Mouse (Mus musculus) left cerebral cortex, postnatal 25 days (tissue): ENCODE measurements around the gene Gsk3a. TPM values are rescaled to one million over a fixed set of nuclear protein-coding genes. Genes with fewer than 3 reads are reported as not detected.

Experiments
- DNase-seq, 2 experiments: peaks; one replicate each; pipeline ENCODE4 v3.0.0; 2022; ENCODE audit warnings: low spot score in 2 of 2, mixed read lengths in 1 of 2
- intact Hi-C: fragments of 180-260 bp; cut with DNase I; formaldehyde crosslinking; loops from one replicate; pipeline ENCODE4 v1.15.1; 2025
- total RNA-seq, 2 experiments: library from RNA; stranded (reverse); gene quantifications; 2 replicates each; pipeline ENCODE4 v1.2.3; 2021

Gene Gsk3a
- total RNA-seq, 2 experiments from 2014 or later, result 213 to 224 TPM

- intact Hi-C loops, result no loop called here
- DNase-seq, result no peak
These were observed 5.5 kb downstream of the Gsk3a start for GRCm38 (mm10) chr7:25232101-25232648.

GRCm38 (mm10) chr7:25230690-25231285, 6.9 kb downstream of the Gsk3a start:
- intact Hi-C loops, result no loop called here
- no peak for DNase-seq

GRCm38 (mm10) chr7:25227523-25228300, 9.9 kb downstream of the Gsk3a start:
- peak in 1 of 2 experiments; percentile 72 for DNase-seq
- intact Hi-C loops, result no loop called here

GRCm38 (mm10) chr7:25222275-25222967, 15.2 kb downstream of the Gsk3a start:
- no peak for DNase-seq
- intact Hi-C loops, result no loop called here

- intact Hi-C loops, result no loop called here
- peak; percentile 99 for DNase-seq
These were observed 16.4 kb downstream of the Gsk3a start, which contains the start of gene Zfp526 for GRCm38 (mm10) chr7:25221102-25221883. Zfp526 (plus strand) TSS chr7:25221425.

GRCm38 (mm10) chr7:25220457-25221101, 17.1 kb downstream of the Gsk3a start, which contains the start of gene Dedd2:
Dedd2 (minus strand) TSS chr7:25220615.
- DNase-seq, result no peak
- intact Hi-C loops, result no loop called here

GRCm38 (mm10) chr7:25219756-25220456, 17.7 kb downstream of the Gsk3a start:
- peak; percentile 94 to 98 for DNase-seq
- intact Hi-C loops, result loop anchor here (2.0 kb wide), 1 partner anchor 31 kb away; no protein-coding TSS in a partner anchor

- DNase-seq, result no peak
- intact Hi-C loops, result loop anchor here (2.0 kb wide), 1 partner anchor 31 kb away; no protein-coding TSS in a partner anchor
These were observed 18.3 kb downstream of the Gsk3a start for GRCm38 (mm10) chr7:25219416-25219750.

- intact Hi-C loops, result loop anchor here (2.0 kb wide), 1 partner anchor 30 kb away; no protein-coding TSS in a partner anchor
- DNase-seq, result peak; percentile 42 to 47
These were observed 18.8 kb downstream of the Gsk3a start for GRCm38 (mm10) chr7:25218705-25219415.

- intact Hi-C loops, result loop anchor here (2.0 kb wide), 1 partner anchor 29 kb away; no protein-coding TSS in a partner anchor
- DNase-seq, result no peak
These were observed 19.8 kb downstream of the Gsk3a start for GRCm38 (mm10) chr7:25217653-25218395.

- DNase-seq, result no peak
- intact Hi-C loops, result no loop called here
These were observed 23.5 kb downstream of the Gsk3a start for GRCm38 (mm10) chr7:25214172-25214571.

GRCm38 (mm10) chr7:25213099-25213498, 24.6 kb downstream of the Gsk3a start:
- intact Hi-C loops, result no loop called here
- DNase-seq, result no peak

GRCm38 (mm10) chr7:25210482-25210881, 27.2 kb downstream of the Gsk3a start:
- intact Hi-C loops, result no loop called here
- DNase-seq, result no peak

GRCm38 (mm10) chr7:25209161-25209622, 28.5 kb downstream of the Gsk3a start:
- DNase-seq, result no peak
- intact Hi-C loops, result no loop called here

- no peak for DNase-seq
- intact Hi-C loops, result no loop called here
These were observed 31.4 kb downstream of the Gsk3a start for GRCm38 (mm10) chr7:25206094-25206830.
